Mouse (Mus musculus): ENCODE measurements around the gene Ddx27.
A peak's percentile ranks its signal among the peaks of the same experiment; 100 is the strongest.

Gene Ddx27

GRCm38 (mm10) chr2:167030507-167030906, 15.5 kb downstream of the Ddx27 start:
- no peak for DNase-seq

- DNase-seq, result peak; percentile 21
These were observed 22.7 kb downstream of the Ddx27 start for GRCm38 (mm10) chr2:167037710-167038109.

- DNase-seq, result peak; percentile 54
These were observed 23.3 kb downstream of the Ddx27 start for GRCm38 (mm10) chr2:167038297-167038696.

DNA sequence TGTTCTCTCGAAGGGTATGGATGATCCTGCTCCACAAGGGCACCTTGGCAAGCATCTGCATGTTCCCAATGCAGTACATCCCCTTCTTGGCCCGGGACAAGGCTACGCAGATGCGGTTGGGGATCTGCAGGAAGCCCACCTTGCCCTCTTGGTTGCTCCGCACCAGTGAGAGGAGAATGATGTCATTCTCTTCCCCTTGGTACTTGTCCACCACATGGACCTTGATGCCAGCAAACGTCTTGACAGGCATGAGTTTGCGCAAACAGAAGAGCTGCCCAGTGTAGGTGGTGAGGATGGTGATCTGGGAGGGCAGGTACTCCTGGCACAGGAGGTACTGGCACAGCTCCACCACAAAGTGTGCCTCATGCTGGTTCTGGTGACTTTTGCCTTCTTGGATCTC, 23.7 kb downstream of the Ddx27 start:
- peak; percentile 36 for DNase-seq

DNA sequence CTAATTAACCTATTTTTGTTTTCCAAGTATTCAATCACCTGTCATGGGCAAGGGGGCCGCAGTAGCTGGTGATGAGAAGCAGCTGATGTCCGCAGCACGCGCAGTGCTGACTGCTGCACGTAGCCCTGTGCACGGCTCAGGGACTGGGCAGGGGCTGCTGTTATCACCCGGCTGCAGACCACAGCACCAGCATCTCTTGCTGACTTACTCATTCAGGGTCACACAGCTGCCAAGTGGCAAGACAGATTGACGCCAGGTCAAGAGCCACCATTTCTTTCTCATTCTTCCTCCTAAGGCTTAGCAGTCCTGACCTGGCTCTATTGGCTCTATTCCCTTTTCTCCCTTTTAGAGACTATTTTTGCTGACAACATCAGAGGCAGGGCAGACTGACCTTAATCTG, 24.4 kb downstream of the Ddx27 start:
- DNase-seq, result no peak

DNA sequence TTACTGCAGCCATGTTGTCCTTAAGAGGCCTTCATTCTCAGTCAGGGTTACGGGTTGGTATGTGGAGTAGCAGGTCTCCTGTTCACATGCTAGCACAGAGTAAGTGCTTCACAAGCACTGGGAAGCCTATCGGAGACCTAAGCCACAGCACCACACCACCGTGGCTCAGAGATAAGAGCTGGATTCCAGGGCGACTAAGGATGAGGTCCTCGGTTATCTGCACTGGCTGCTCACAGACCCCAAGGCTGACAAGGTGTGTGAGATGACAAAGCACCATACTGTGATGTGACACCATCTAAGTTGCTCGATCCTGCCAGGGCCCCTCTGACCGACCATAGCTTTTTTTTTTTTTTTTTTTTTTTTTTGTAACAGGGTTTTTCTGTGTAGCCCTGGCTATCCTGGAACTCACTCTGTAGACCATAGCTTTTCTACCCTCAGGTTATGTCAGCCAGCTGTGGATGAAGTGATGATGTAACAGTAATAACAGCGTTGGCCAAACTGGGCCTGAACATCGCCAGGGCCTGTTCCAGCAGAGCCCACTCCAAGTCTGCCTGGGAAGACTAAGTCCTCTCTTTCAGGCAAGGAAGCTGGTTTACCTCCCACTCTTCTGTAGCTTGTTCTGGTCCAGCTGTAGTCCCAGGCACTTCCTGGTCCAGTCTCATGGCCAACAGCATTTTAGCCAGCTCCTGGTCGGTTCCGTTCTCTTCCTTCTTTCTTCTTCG, 28.6 kb downstream of the Ddx27 start:
- no peak for DNase-seq

DNA sequence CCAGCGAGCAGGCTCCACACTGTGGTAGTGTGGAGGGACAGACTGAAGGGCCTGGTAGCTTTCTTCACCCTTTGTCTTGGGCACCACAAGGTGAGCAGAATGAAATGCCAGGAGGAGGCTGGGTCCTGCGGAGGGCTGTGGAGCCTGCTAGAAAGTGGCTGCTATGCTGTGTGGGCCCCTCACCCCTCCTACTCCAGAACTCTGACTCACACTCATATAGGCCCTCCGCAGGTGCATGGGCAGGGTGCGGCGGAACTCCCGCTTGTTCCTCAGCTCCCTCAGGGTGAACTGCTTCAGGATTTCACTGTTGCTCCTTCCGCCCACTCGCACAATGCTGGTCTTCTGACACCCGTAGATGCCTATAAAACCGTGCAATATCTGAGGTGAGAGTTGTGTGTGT, 33.2 kb downstream of the Ddx27 start:
- no peak for DNase-seq

- DNase-seq, result no peak
These were observed 33.8 kb downstream of the Ddx27 start for GRCm38 (mm10) chr2:167048698-167049358.

DNA sequence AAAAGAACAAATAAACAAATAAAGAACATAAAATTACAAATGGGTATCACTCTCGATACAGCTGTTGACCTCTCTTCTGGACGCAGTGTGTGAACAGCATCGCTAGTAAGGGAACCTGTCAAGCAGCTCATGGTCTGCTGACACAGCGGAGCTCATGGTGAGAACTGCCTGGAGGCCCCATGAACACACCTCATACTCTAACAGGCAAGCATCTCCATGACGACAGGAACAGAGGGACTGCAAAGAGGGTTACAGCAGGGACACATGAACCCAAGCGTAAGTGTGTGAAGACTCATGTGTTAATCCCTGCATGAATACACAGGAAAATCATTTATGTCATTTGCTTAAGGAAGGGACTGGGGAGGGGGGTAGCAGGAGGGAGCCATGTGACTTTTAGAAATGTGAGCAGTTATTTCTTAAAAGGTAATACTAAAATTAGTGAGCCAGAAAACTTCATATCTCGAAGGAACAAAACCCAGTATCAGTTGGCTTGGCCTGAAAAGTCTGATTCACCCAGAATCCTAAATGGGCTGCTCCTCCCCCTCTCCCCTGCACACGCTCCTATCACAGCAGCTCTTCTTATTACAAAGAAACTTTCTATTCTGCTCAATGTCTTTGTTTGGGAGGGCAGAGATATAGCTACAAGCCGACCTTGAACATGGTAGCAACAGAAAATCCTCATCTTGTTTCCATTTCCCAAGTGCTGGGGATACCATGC, 38.3 kb downstream of the Ddx27 start:
- DNase-seq, result no peak

- no peak for DNase-seq
These were observed 40.4 kb downstream of the Ddx27 start for GRCm38 (mm10) chr2:167055386-167055785.

GRCm38 (mm10) chr2:167056210-167056941, 41.4 kb downstream of the Ddx27 start:
- DNase-seq, result no peak

DNA sequence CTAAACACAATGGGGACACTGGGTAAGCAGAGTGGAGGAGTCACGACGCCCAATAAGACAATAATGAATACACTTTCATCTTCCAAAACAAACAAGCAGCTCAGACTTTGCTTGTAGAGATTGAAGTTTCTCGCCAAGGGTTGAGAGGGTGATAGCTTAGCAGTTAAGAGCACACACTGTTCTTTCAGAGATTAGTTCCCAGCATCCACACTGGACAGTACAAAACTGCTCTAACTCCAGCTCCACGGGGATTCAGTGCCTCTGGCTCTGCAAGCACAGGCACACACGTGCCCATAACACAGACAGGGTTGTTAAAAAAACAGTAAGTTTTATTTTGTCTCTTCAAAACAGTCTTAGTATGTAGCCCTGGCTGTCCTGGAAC, 41.9 kb downstream of the Ddx27 start:
- no peak for DNase-seq

GRCm38 (mm10) chr2:167058201-167058600, 43.2 kb downstream of the Ddx27 start:
- DNase-seq, result no peak

- no peak for DNase-seq
These were observed 43.9 kb downstream of the Ddx27 start for GRCm38 (mm10) chr2:167058814-167059387.

- DNase-seq, result no peak
These were observed 44.5 kb downstream of the Ddx27 start for GRCm38 (mm10) chr2:167059536-167059935.

DNA sequence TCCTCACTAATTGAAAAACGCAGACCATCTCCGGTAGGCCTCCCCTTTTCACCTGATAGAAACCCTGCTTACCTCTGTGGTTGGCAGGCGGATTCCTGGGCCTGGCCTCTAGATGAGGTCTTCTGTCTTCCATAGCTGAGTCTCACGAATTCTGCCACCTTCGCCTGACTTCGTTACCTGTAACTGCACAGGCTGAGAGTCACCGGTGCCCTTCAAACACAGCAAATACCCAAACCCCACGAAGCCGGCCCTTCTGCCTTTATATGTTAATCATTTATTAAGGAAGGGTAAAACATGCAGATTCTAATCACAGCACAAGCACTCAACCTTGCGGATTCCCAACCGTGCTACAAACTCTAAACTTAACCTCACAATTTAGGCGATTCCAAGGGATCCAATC, 45.0 kb downstream of the Ddx27 start:
- DNase-seq, result peak; percentile 10

GRCm38 (mm10) chr2:167060360-167060759, 45.4 kb downstream of the Ddx27 start:
- DNase-seq, result no peak

- no peak for DNase-seq
These were observed 45.8 kb downstream of the Ddx27 start for GRCm38 (mm10) chr2:167060761-167061160.

GRCm38 (mm10) chr2:167061381-167062034, 46.5 kb downstream of the Ddx27 start:
- peak; percentile 30 for DNase-seq

GRCm38 (mm10) chr2:167062497-167062911, 47.5 kb downstream of the Ddx27 start:
- DNase-seq, result peak; percentile 92

- peak; percentile 97 for DNase-seq
These were observed 48.2 kb downstream of the Ddx27 start, which contains the start of gene Znfx1 for GRCm38 (mm10) chr2:167062965-167063880. Gene Znfx1 (minus strand): TSS chr2:167063015.
